Mouse (Mus musculus) forebrain, embryonic 14.5 days (tissue): ENCODE data around the gene Irf2. TPM values are rescaled to one million over a fixed set of nuclear protein-coding genes. Genes with fewer than 3 reads are reported as not detected.

Experiments used
- ATAC-seq: fragments of 200-750 bp; cut with Nextera tagmentation; 2 replicates; pipeline ENCODE4 v1.8.0; 2017; ENCODE audit warnings: mild to moderate bottlenecking, moderate library complexity
- DNase-seq: peaks from one replicate; pipeline ENCODE4 v3.0.0-alpha.2; 2015; ENCODE audit warnings: low spot score
- H3K27ac ChIP-seq: fragments of 300-500 bp; sonication (generic); 2 replicates; pipeline ENCODE4 v1.5.1; 2014; ENCODE audit warnings: low read depth, mild to moderate bottlenecking, control low read depth, low read length, moderate library complexity
- H3K27me3 ChIP-seq: fragments of 300-500 bp; sonication (generic); replicated peaks from 2 replicates; pipeline ENCODE4 v1.6.1; 2014; ENCODE audit warnings: low read length, control low read depth, mixed read lengths; ENCODE audit not compliant: control insufficient read depth, insufficient read depth
- H3K36me3 ChIP-seq: fragments of 300-500 bp; sonication (generic); 2 replicates; pipeline ENCODE4 v1.6.1; 2014; ENCODE audit warnings: low read length, control low read depth; ENCODE audit not compliant: control insufficient read depth, insufficient read depth
- H3K4me1 ChIP-seq: fragments of 300-500 bp; sonication (generic); 2 replicates; pipeline ENCODE4 v1.6.1; 2014; ENCODE audit warnings: antibody characterized with exemption, low read length, control low read depth; ENCODE audit not compliant: control insufficient read depth, insufficient read depth
- H3K4me2 ChIP-seq: fragments of 300-500 bp; sonication (generic); 2 replicates; pipeline ENCODE4 v1.6.1; 2014; ENCODE audit warnings: mild to moderate bottlenecking, control low read depth, low read length
- H3K4me3 ChIP-seq: fragments of 300-500 bp; sonication (generic); 2 replicates; pipeline ENCODE4 v1.5.1; 2014; ENCODE audit warnings: low read depth, low read length, control low read depth
- H3K9ac ChIP-seq: fragments of 300-500 bp; sonication (generic); 2 replicates; pipeline ENCODE4 v1.6.1; 2014; ENCODE audit warnings: mild to moderate bottlenecking, low read length, control low read depth, moderate library complexity
- H3K9me3 ChIP-seq: fragments of 300-500 bp; sonication (generic); replicated peaks from 2 replicates; pipeline ENCODE4 v1.6.1; 2016; ENCODE audit warnings: low read length, control low read depth, mixed read lengths; ENCODE audit not compliant: control insufficient read depth
- WGBS: fragments of 180-500 bp; shearing (Covaris S2); extraction: QIAGEN DNeasy Blood & Tissue Kit; methylation state at CpG from one replicate; pipeline ENCODE4 v1.1.7; 2014; 5-methylcytosine and 5-hydroxymethylcytosine counted together
- polyA plus RNA-seq: library from polyadenylated mRNA; unstranded; fragments of >200 nt; fragmentation: Nextera tagmentation; extraction: Ambion mirVana; gene quantifications from 2 replicates; pipeline ENCODE4 v1.2.1, GENCODE M21; 2014

Irf2 gene
- polyA plus RNA-seq, 1 experiment from 2014 or later = 6.2 TPM

- no peaks in the 10 kb centered on the region for H3K9me3 ChIP-seq
- H3K27me3 ChIP-seq = no peaks in the 10 kb centered on the region
- H3K27ac ChIP-seq = no peak overlapping the region
- H3K36me3 ChIP-seq = no peaks in the 10 kb centered on the region
- 86% methylated on average over 3 of the region's 3 CpGs for WGBS
- no peak overlapping the region for H3K4me3 ChIP-seq
- H3K4me1 ChIP-seq = no peaks in the 10 kb centered on the region
- ATAC-seq = no peak
- no peak for DNase-seq
- H3K4me2 ChIP-seq = no peak overlapping the region
- no peak overlapping the region for H3K9ac ChIP-seq
These were observed 92.9 kb downstream of the Irf2 start for GRCm38 (mm10) chr8:46832399-46832798.

GRCm38 (mm10) chr8:46833763-46834162, 94.2 kb downstream of the Irf2 start:
- no peaks in the 10 kb centered on the region for H3K27me3 ChIP-seq
- ATAC-seq = no peak
- H3K4me2 ChIP-seq = no peak overlapping the region
- WGBS = 32% methylated on average over 4 of the region's 4 CpGs
- no peak overlapping the region for H3K27ac ChIP-seq
- no peaks in the 10 kb centered on the region for H3K4me1 ChIP-seq
- no peaks in the 10 kb centered on the region for H3K9me3 ChIP-seq
- H3K4me3 ChIP-seq = no peak overlapping the region
- H3K36me3 ChIP-seq = no peaks in the 10 kb centered on the region
- H3K9ac ChIP-seq = no peak overlapping the region
- DNase-seq = no peak

GRCm38 (mm10) chr8:46834440-46834839, 94.9 kb downstream of the Irf2 start:
- Histone ChIP-seq H3K27ac (no peak overlapping the region), H3K9me3 (no peaks in the 10 kb centered on the region), H3K4me1 (no peaks in the 10 kb centered on the region), H3K9ac (no peak overlapping the region), H3K4me2 (no peak overlapping the region), H3K36me3 (no peaks in the 10 kb centered on the region), H3K27me3 (no peaks in the 10 kb centered on the region), H3K4me3 (no peak overlapping the region)
- no peak for DNase-seq
- no peak for ATAC-seq
- 83% methylated on average over 3 of the region's 3 CpGs for WGBS

DNA sequence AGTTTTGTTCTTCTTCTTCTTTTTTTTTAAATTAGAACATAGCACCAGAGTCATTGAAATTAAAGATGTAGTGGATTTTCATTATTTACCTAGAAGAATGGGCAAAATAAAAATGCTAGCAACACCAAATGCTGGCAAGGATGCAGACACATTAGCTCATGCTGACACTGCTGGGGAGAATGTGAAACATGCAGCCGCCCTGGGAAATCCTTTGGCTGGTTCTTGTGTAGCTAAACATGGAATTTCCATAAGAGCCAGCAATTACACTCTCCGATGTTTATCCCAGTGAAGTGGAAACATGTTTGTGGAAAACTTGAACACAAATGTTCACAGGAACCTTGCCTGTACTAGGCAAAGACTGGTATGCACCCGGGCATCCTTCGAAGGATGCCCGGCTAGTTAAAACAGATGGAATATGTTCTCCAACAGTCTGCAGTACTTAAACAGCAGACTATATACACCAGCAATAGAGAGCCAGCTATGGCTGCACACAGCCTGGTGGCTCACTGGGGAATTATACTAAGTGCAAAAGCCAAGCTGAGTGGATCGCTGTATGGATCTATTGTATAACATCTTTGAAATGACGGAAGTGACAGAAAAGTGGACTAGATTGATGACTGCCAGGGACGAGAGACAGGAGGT, 96.6 kb downstream of the Irf2 start:
- Histone ChIP-seq H3K9ac (no peak overlapping the region), H3K36me3 (no peaks in the 10 kb centered on the region), H3K4me1 (no peaks in the 10 kb centered on the region), H3K27me3 (no peaks in the 10 kb centered on the region), H3K4me2 (no peak overlapping the region), H3K27ac (no peak overlapping the region), H3K9me3 (no peaks in the 10 kb centered on the region), H3K4me3 (no peak overlapping the region)
- DNase-seq (peak; percentile 38), ATAC-seq (peak; percentile 26; the same call in 1 of the 2 replicates)
- 73% methylated on average over 8 of the region's 8 CpGs for WGBS

- DNase-seq (no peak), ATAC-seq (no peak)
- no peaks in the 10 kb centered on the region for H3K36me3 ChIP-seq
- H3K27ac ChIP-seq = no peak overlapping the region
- no peak overlapping the region for H3K9ac ChIP-seq
- 69% methylated on average over 5 of the region's 5 CpGs for WGBS
- H3K27me3 ChIP-seq = no peaks in the 10 kb centered on the region
- no peak overlapping the region for H3K4me2 ChIP-seq
- H3K4me3 ChIP-seq = no peak overlapping the region
- H3K4me1 ChIP-seq = no peaks in the 10 kb centered on the region
- no peaks in the 10 kb centered on the region for H3K9me3 ChIP-seq
These were observed 97.4 kb downstream of the Irf2 start for GRCm38 (mm10) chr8:46836949-46837348.

GRCm38 (mm10) chr8:46838052-46838451, 98.5 kb downstream of the Irf2 start:
- Histone ChIP-seq H3K27ac (no peak overlapping the region), H3K4me1 (no peaks in the 10 kb centered on the region), H3K27me3 (no peaks in the 10 kb centered on the region), H3K4me2 (no peak overlapping the region), H3K9ac (no peak overlapping the region), H3K9me3 (no peaks in the 10 kb centered on the region), H3K36me3 (no peaks in the 10 kb centered on the region), H3K4me3 (no peak overlapping the region)
- ATAC-seq (no peak), DNase-seq (no peak)
- WGBS = 82% methylated on average over 5 of the region's 5 CpGs

GRCm38 (mm10) chr8:46840390-46840789, 100.9 kb downstream of the Irf2 start:
- no peak overlapping the region for H3K4me3 ChIP-seq
- no peaks in the 10 kb centered on the region for H3K4me1 ChIP-seq
- ATAC-seq = no peak
- no peaks in the 10 kb centered on the region for H3K9me3 ChIP-seq
- 94% methylated on average over 4 of the region's 4 CpGs for WGBS
- no peaks in the 10 kb centered on the region for H3K27me3 ChIP-seq
- H3K4me2 ChIP-seq = no peak overlapping the region
- no peaks in the 10 kb centered on the region for H3K36me3 ChIP-seq
- no peak for DNase-seq
- no peak overlapping the region for H3K27ac ChIP-seq
- no peak overlapping the region for H3K9ac ChIP-seq

DNA sequence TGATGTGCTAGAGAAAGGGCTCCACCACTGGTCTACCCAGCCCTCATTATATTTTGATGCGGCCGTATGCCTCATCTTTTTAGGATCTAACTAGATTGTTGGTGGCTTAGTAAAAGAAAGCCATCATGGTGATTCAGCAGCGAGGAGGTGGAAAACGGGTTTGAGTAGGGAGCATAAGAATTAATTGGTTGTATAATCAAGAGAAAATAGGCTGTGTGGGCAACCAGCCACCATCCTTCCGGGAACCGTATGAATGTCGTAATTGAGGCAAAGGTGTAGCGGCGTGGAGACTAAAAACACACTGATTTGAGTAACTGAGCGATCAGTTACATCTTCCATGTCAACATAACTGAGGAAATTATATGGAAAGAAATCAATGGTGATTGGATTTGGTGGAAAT, 101.3 kb downstream of the Irf2 start:
- Histone ChIP-seq H3K4me2 (no peak overlapping the region), H3K4me1 (no peaks in the 10 kb centered on the region), H3K27me3 (no peaks in the 10 kb centered on the region), H3K9ac (no peak overlapping the region), H3K36me3 (peaks cover under 1% of the 10 kb centered on the region; the same call in 1 of the 2 replicates), H3K27ac (no peak overlapping the region), H3K4me3 (no peak overlapping the region), H3K9me3 (no peaks in the 10 kb centered on the region)
- WGBS = 51% methylated on average over 10 of the region's 10 CpGs
- ATAC-seq (no peak), DNase-seq (peak; percentile 22)

DNA sequence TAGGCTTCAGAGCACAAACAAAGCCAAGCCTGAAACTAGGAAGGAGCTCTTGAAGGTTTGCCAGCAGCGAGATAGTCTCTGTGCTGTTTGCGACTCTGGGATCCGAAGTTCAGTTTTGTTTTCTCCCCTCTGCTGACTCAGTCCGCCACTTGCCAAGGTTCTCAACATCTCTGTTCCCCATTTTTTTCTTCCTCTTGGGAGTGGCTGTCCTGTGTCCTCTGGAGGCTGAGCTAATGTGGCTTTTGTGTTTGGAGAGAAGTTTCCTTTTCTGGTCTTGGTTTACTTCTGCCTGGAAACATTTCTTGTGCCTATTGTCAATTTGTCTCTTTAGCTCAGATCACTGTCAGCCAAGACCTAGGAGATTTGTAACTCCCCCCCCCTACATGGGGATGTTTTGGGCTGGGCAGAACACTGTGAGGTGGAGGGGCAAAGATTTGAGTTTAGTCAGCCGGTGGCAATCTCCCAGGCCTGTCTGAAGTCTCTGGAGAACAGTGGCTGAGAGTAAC, 103.2 kb downstream of the Irf2 start:
- Histone ChIP-seq H3K4me2 (no peak overlapping the region), H3K4me3 (no peak overlapping the region), H3K4me1 (no peaks in the 10 kb centered on the region), H3K27me3 (no peaks in the 10 kb centered on the region), H3K27ac (no peak overlapping the region), H3K9me3 (no peaks in the 10 kb centered on the region), H3K36me3 (peaks cover 9% of the 10 kb centered on the region; the same call in 1 of the 2 replicates), H3K9ac (no peak overlapping the region)
- ATAC-seq (no peak), DNase-seq (no peak)
- WGBS = 79% methylated on average over 5 of the region's 5 CpGs
